Mouse (Mus musculus): Measurements from ENCODE around the gene Ghrl. TPM values are rescaled to one million over a fixed set of nuclear protein-coding genes. Genes with fewer than 3 reads are reported as not detected.

Gene Ghrl
- polyA plus RNA-seq, 1 experiment from 2014 or later, result 57.1 TPM

- H3K36me3 ChIP-seq, result no peaks in the 10 kb centered on the region
- no peaks in the 10 kb centered on the region for H3K9me3 ChIP-seq
- no peak overlapping the region for H3K9ac ChIP-seq
- H3K4me3 ChIP-seq (replicated peaks), result peak overlapping the region; percentile 93
- peaks cover 28% of the 10 kb centered on the region for H3K4me1 ChIP-seq
- peak overlapping the region; percentile 85 for H3K27ac ChIP-seq
- no peak for ATAC-seq (ENCODE audit: insufficient read depth, low FRiP score, low read depth)
- WGBS, result 46% methylated on average over 4 of the region's 4 CpGs
- no peaks in the 10 kb centered on the region for H3K27me3 ChIP-seq (replicated peaks)
- peak overlapping the region; percentile 55 for H3K4me2 ChIP-seq
These were observed 23.8 kb downstream of the Ghrl start for GRCm38 (mm10) chr6:113695766-113696355.

GRCm38 (mm10) chr6:113695203-113695602 is 24.5 kb downstream of the Ghrl start:
- Histone ChIP-seq H3K4me3 (replicated peaks) (no peak overlapping the region), H3K27ac (no peak overlapping the region), H3K27me3 (replicated peaks) (no peaks in the 10 kb centered on the region), H3K36me3 (no peaks in the 10 kb centered on the region), H3K9me3 (no peaks in the 10 kb centered on the region), H3K4me1 (peaks cover 33% of the 10 kb centered on the region), H3K9ac (no peak overlapping the region), H3K4me2 (no peak overlapping the region)
- no peak for ATAC-seq (ENCODE audit: insufficient read depth, low FRiP score, low read depth)
- 70% methylated on average over 1 of the region's 1 CpGs for WGBS

DNA sequence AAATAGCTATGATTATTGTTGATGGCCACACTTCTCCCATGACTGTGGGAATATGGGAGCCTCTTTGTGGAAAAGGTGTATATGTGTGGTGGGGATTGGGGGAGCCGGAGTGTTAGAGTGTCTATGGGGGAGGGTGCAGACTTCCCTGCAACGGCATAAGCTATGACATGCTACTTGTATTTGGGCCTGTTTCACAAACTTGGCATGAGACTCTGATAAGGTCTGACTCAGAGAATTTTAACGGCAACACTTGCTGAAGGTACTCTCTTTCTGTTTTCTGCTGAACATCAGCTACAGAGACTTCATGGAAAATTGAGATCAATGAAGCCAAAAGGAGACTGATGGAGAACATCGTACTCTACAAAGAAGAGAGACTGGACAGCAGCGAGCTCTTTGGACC is 26.3 kb downstream of the Ghrl start:
- no peaks in the 10 kb centered on the region for H3K27me3 ChIP-seq (replicated peaks)
- no peak overlapping the region for H3K4me3 ChIP-seq (replicated peaks)
- no peaks in the 10 kb centered on the region for H3K36me3 ChIP-seq
- no peak overlapping the region for H3K9ac ChIP-seq
- H3K4me2 ChIP-seq, result no peak overlapping the region
- WGBS, result 81% methylated on average over 5 of the region's 5 CpGs
- no peaks in the 10 kb centered on the region for H3K9me3 ChIP-seq
- H3K27ac ChIP-seq, result no peak overlapping the region
- ATAC-seq (ENCODE audit: insufficient read depth, low FRiP score, low read depth), result no peak
- peaks cover 31% of the 10 kb centered on the region for H3K4me1 ChIP-seq

GRCm38 (mm10) chr6:113692661-113693133 is 27.0 kb downstream of the Ghrl start:
- Histone ChIP-seq H3K36me3 (no peaks in the 10 kb centered on the region), H3K4me1 (peaks cover 25% of the 10 kb centered on the region), H3K27ac (no peak overlapping the region), H3K9ac (no peak overlapping the region), H3K9me3 (no peaks in the 10 kb centered on the region), H3K4me3 (replicated peaks) (no peak overlapping the region), H3K4me2 (no peak overlapping the region), H3K27me3 (replicated peaks) (no peaks in the 10 kb centered on the region)
- 72% methylated on average over 5 of the region's 5 CpGs for WGBS
- ATAC-seq (ENCODE audit: insufficient read depth, low FRiP score, low read depth), result no peak

DNA sequence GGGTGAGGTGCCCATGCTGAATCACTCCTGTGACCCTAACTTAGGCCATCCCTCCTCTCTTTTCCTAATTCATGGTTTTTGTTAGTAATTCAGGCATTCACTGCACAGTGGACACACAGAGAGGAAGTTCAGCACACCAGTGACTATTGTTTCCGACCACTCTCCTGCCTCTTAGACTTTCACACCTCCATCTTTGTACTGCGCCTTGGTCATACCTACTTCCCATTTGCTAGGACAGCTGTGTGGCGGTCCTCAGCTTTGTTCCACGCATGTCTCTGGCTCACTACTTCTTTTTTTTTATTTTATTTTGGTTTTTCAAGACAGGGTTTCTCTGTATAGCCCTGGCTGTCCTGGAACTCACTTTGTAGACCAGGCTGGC is 28.6 kb downstream of the Ghrl start:
- no peak for ATAC-seq (ENCODE audit: insufficient read depth, low FRiP score, low read depth)
- Histone ChIP-seq H3K4me1 (peaks cover 22% of the 10 kb centered on the region), H3K9me3 (no peaks in the 10 kb centered on the region), H3K4me2 (peak overlapping the region; percentile 41), H3K27me3 (replicated peaks) (no peaks in the 10 kb centered on the region), H3K36me3 (no peaks in the 10 kb centered on the region), H3K27ac (peak overlapping the region; percentile 83), H3K4me3 (replicated peaks) (peak overlapping the region; percentile 12), H3K9ac (no peak overlapping the region)
- 66% methylated on average over 4 of the region's 4 CpGs for WGBS

DNA sequence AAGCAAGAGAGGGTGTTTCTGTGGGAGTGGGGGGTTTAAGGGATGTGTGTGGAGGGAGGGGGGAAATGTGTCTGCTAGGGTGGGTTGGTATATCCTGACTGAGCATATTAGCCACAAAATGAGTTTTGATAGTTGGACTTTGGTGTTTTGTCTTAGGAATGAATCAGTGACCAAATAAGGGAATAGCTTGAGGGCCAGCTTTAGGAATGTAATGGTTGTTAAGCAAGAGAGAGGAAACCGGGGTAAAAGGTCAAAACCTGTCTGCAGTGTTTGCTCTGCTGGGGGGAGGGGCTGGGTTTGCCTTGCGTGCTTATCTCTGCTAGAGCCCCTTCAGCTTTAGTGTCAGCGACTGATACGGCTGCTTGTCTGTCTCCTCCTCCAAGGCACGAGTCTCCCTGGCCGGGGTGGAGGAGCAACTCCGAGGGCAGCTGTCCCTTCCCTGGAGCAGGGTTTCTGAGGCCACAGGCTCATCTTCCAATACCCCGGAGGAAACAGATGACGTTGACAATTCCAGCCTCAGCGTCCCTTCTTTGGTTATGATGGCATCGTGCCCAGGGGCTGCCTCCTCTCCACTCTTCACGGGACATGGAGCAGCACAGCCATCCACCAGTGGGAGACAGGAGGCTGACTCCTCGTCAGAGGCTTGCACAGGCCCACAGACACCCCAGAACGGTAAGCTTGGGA is 29.1 kb downstream of the Ghrl start:
- H3K4me1 ChIP-seq, result peaks cover 16% of the 10 kb centered on the region
- H3K27ac ChIP-seq, result peak overlapping the region; percentile 83
- peak; percentile 90 for ATAC-seq (ENCODE audit: insufficient read depth, low FRiP score, low read depth)
- WGBS, result 2% methylated on average over 14 of the region's 14 CpGs
- H3K4me3 ChIP-seq (replicated peaks), result peak overlapping the region; percentile 12
- H3K9ac ChIP-seq, result no peak overlapping the region
- H3K27me3 ChIP-seq (replicated peaks), result no peaks in the 10 kb centered on the region
- no peaks in the 10 kb centered on the region for H3K9me3 ChIP-seq
- H3K36me3 ChIP-seq, result no peaks in the 10 kb centered on the region
- H3K4me2 ChIP-seq, result peak overlapping the region; percentile 41

DNA sequence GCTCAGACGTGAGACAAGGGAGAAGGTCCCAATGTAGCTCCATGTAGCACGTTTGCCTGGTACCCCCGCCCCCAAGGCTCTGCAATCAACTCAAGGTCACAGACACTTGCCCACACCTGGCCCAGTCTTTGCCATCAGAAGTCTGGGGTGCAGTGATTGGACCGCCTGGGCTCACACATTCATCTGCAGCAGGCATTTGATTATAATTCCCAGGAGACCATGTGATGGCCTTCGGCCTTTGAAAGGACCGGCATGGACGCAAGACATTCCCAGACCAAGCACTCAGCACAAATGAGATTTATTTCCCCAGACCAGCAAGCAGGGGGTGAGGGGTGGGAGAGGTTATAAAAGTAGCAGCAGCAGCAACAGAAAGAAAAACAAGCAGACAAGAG is 29.7 kb downstream of the Ghrl start:
- Histone ChIP-seq H3K27me3 (replicated peaks) (no peaks in the 10 kb centered on the region), H3K9me3 (no peaks in the 10 kb centered on the region), H3K4me3 (replicated peaks) (no peak overlapping the region), H3K9ac (no peak overlapping the region; the same call in 1 of the 2 replicates), H3K4me2 (peak overlapping the region; percentile 41), H3K4me1 (peaks cover 16% of the 10 kb centered on the region), H3K27ac (peak overlapping the region; percentile 83), H3K36me3 (no peaks in the 10 kb centered on the region)
- ATAC-seq (ENCODE audit: insufficient read depth, low FRiP score, low read depth), result peak; percentile 17; the same call in 1 of the 2 replicates
- WGBS, result 14% methylated on average over 7 of the region's 7 CpGs

DNA sequence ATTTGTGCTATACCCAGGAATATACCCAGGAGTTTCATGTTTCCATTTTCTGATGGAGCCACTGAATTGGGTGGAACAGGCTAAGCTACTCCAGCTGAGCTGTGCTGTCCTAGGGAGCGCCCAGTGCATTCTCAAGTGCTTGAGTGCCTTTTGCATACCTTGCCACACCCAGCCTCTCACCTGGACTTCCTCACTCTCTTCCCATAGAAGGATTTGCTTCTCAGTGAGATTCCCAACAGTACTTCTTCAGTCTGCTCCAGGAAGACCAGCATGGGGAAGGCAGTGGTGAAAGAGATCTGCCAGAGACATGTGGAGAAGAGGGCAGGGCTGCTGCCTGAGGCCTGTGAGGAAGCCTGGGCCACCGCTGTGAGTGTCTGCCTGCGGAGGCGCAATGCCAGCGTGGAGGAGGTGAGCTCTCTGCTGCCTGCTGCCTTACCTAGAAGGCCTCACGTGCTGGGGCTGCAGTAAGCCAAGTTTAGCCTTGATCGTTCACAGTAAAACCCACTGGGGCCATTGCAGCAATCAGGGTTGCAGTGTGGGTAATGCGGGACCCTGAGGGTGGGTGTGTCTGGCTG is 33.0 kb downstream of the Ghrl start:
- peaks cover 16% of the 10 kb centered on the region for H3K4me1 ChIP-seq
- no peak overlapping the region for H3K9ac ChIP-seq
- WGBS, result 57% methylated on average over 8 of the region's 8 CpGs
- no peak overlapping the region for H3K4me2 ChIP-seq
- no peak for ATAC-seq (ENCODE audit: insufficient read depth, low FRiP score, low read depth)
- no peaks in the 10 kb centered on the region for H3K27me3 ChIP-seq (replicated peaks)
- H3K4me3 ChIP-seq (replicated peaks), result no peak overlapping the region
- H3K36me3 ChIP-seq, result no peaks in the 10 kb centered on the region
- no peak overlapping the region for H3K27ac ChIP-seq
- H3K9me3 ChIP-seq, result no peaks in the 10 kb centered on the region

DNA sequence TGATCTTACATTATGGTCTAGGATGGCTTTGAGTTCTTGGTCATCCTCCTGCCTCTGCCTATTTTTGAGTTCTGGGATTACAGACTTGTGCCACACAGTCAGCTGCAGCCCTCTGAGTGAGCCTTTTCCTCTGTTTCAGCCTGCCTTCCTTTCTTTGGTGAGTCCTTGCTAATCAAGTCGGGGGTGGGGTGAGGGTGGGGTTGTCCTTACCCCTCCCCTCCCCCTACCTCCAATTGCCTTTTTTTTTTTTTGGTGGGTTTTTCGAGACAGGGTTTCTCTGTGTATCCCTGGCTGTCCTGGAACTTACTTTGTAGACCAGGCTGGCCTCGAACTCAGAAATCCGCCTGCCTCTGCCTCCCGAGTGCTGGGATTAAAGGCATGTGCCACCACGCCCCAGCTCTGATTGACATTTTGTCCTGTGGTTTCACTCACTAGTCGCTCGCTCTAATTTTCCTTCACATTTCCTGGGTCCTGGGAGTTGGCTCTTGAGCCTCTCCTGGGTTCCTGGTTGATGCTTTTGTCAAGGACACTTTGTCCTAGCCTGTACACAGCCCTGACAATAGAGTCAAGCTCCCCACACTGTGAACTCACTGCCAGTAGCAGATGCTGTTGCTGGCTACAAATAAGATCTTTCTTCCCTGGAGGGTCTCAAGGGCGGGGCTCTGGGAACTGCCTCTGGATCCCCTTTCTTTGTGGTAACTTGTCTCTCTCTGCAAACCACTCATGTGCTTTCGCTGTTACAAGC is 36.4 kb downstream of the Ghrl start:
- WGBS, result 90% methylated on average over 10 of the region's 10 CpGs
- Histone ChIP-seq H3K4me3 (replicated peaks) (no peak overlapping the region), H3K4me2 (no peak overlapping the region), H3K9ac (no peak overlapping the region), H3K27me3 (replicated peaks) (no peaks in the 10 kb centered on the region), H3K36me3 (no peaks in the 10 kb centered on the region), H3K4me1 (no peaks in the 10 kb centered on the region), H3K27ac (no peak overlapping the region), H3K9me3 (no peaks in the 10 kb centered on the region)
- no peak for ATAC-seq (ENCODE audit: insufficient read depth, low FRiP score, low read depth)

- H3K27ac ChIP-seq, result no peak overlapping the region
- H3K9ac ChIP-seq, result no peak overlapping the region
- ATAC-seq (ENCODE audit: insufficient read depth, low FRiP score, low read depth), result peak; percentile 80
- H3K27me3 ChIP-seq (replicated peaks), result no peaks in the 10 kb centered on the region
- no peak overlapping the region for H3K4me3 ChIP-seq (replicated peaks)
- H3K36me3 ChIP-seq, result no peaks in the 10 kb centered on the region
- H3K4me1 ChIP-seq, result no peaks in the 10 kb centered on the region
- H3K9me3 ChIP-seq, result no peaks in the 10 kb centered on the region
- H3K4me2 ChIP-seq, result no peak overlapping the region
- WGBS, result 17% methylated on average over 4 of the region's 4 CpGs
These were observed 38.4 kb downstream of the Ghrl start for GRCm38 (mm10) chr6:113681271-113681670.

DNA sequence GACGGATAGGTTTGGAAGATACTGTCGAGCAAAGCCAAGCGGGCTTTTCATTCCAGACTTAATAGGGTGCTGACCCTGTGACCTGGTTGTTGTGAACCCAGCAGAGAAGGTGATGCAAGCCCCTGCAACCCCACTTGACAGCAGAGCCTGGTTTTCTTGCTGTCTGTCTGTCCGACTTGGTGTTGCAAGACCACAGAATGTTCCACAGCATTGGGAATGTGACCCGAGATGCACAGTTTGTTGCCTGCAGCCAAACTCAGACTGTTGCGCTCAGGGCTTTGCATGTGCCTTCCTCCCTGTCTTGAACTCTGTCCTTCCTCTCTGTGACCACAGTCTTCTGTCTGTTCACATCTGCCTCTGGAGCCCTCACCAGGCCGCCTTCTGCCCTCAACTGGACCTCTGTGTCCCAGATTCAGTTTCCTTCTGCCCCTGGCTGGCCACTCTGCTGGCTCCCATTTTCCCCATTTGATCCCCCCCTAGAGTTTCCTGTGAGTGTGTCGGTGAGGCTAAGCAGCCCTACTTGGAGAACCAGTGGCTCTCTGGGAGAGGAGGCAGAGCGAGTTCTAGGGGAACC is 39.6 kb downstream of the Ghrl start:
- Histone ChIP-seq H3K9me3 (no peaks in the 10 kb centered on the region), H3K27ac (no peak overlapping the region), H3K9ac (no peak overlapping the region), H3K27me3 (replicated peaks) (no peaks in the 10 kb centered on the region), H3K4me2 (no peak overlapping the region), H3K36me3 (no peaks in the 10 kb centered on the region), H3K4me3 (replicated peaks) (no peak overlapping the region), H3K4me1 (no peaks in the 10 kb centered on the region)
- ATAC-seq (ENCODE audit: insufficient read depth, low FRiP score, low read depth), result no peak
- WGBS, result 76% methylated on average over 9 of the region's 9 CpGs
